Mouse (Mus musculus) spleen, embryonic (tissue): ENCODE measurements around the gene Zfp592.

Source experiments
- CTCF ChIA-PET: fragments of 350-600 bp; sonication (Branson Sonifier 250); formaldehyde crosslinking; loops from one replicate; lab custom pipeline; 2022; lab: Charles Lee

Gene Zfp592

GRCm38 (mm10) chr7:80992631-80992979, 876 bp upstream of the Zfp592 start:
- CTCF ChIA-PET: interaction anchor here (0.6 kb wide), 1 partner anchor 239 kb away, joined by 3 read pairs; no protein-coding TSS in a partner anchor

- CTCF ChIA-PET: no interaction called here
These were observed 567 bp downstream of the Zfp592 start for GRCm38 (mm10) chr7:80993834-80994662.

- CTCF ChIA-PET: interaction anchor here (0.6 kb wide), 1 partner anchor 214 kb away, joined by 7 read pairs; no protein-coding TSS in a partner anchor
These were observed 1.2 kb downstream of the Zfp592 start for GRCm38 (mm10) chr7:80994663-80995005.

- CTCF ChIA-PET: interaction anchor here (0.6 kb wide), 1 partner anchor 215 kb away, joined by 7 read pairs; no protein-coding TSS in a partner anchor
These were observed 2.0 kb downstream of the Zfp592 start for GRCm38 (mm10) chr7:80995266-80996146.

GRCm38 (mm10) chr7:80997776-80998175, 4.3 kb downstream of the Zfp592 start:
- CTCF ChIA-PET: interaction anchor here (1.3 kb wide), 1 partner anchor 31 kb away, joined by 3 read pairs; no protein-coding TSS in a partner anchor

- CTCF ChIA-PET: no interaction called here
These were observed 6.1 kb downstream of the Zfp592 start for GRCm38 (mm10) chr7:80999536-80999935.

GRCm38 (mm10) chr7:81001844-81002243, 8.4 kb downstream of the Zfp592 start:
- CTCF ChIA-PET: no interaction called here

- CTCF ChIA-PET: interaction anchor here (0.6 to 0.9 kb wide), 2 partner anchors 19 to 33 kb away, joined by 3 read pairs; no protein-coding TSS in a partner anchor
These were observed 11.1 kb downstream of the Zfp592 start for GRCm38 (mm10) chr7:81004556-81005079.

- CTCF ChIA-PET: no interaction called here
These were observed 12.5 kb downstream of the Zfp592 start for GRCm38 (mm10) chr7:81005969-81006368.

- CTCF ChIA-PET: interaction anchor here (0.6 kb wide), 1 partner anchor 60 kb away, joined by 10 read pairs; no protein-coding TSS in a partner anchor
These were observed 14.8 kb downstream of the Zfp592 start for GRCm38 (mm10) chr7:81008285-81008684.

GRCm38 (mm10) chr7:81011576-81011975, 18.1 kb downstream of the Zfp592 start:
- CTCF ChIA-PET: interaction anchor here (1.1 kb wide), 1 partner anchor 217 kb away, joined by 4 read pairs; no protein-coding TSS in a partner anchor

GRCm38 (mm10) chr7:81020307-81020706, 26.8 kb downstream of the Zfp592 start:
- CTCF ChIA-PET: interaction anchor here (0.5 kb wide), 1 partner anchor 72 kb away, joined by 3 read pairs; no protein-coding TSS in a partner anchor

- CTCF ChIA-PET: no interaction called here
These were observed 29.2 kb downstream of the Zfp592 start for GRCm38 (mm10) chr7:81022731-81023130.

- CTCF ChIA-PET: interaction anchor here (0.6 kb wide), 1 partner anchor 19 kb away, joined by 3 read pairs; no protein-coding TSS in a partner anchor
These were observed 30.6 kb downstream of the Zfp592 start for GRCm38 (mm10) chr7:81024118-81024517.

- CTCF ChIA-PET: no interaction called here
These were observed 31.2 kb downstream of the Zfp592 start for GRCm38 (mm10) chr7:81024651-81025050.

- CTCF ChIA-PET: interaction anchor here (0.5 to 0.7 kb wide), 2 partner anchors 166 to 808 kb away, joined by 3 read pairs; no protein-coding TSS in a partner anchor
These were observed 32.3 kb downstream of the Zfp592 start for GRCm38 (mm10) chr7:81025751-81026150.

GRCm38 (mm10) chr7:81039711-81040110, 46.2 kb downstream of the Zfp592 start:
- CTCF ChIA-PET: no interaction called here

GRCm38 (mm10) chr7:81043023-81043620, 49.6 kb downstream of the Zfp592 start:
- CTCF ChIA-PET: no interaction called here

- CTCF ChIA-PET: interaction anchor here (1.0 kb wide), 1 partner anchor 10 kb away, joined by 4 read pairs; no protein-coding TSS in a partner anchor
These were observed 54.4 kb downstream of the Zfp592 start for GRCm38 (mm10) chr7:81047847-81048246.

GRCm38 (mm10) chr7:81048513-81048912, 55.0 kb downstream of the Zfp592 start:
- CTCF ChIA-PET: interaction anchor here (0.9 to 1.0 kb wide), 2 partner anchors 10 kb away, joined by 3 to 4 read pairs; no protein-coding TSS in a partner anchor

- CTCF ChIA-PET: interaction anchor here (0.6 kb wide), 1 partner anchor 528 kb away, joined by 3 read pairs; no protein-coding TSS in a partner anchor
These were observed 56.5 kb downstream of the Zfp592 start for GRCm38 (mm10) chr7:81049966-81050365.
